Mouse (Mus musculus): ENCODE results near the gene Il27ra.

- no peak for TF ChIP-seq GATA1 (IDR thresholded peaks at IDR 0.05; ENCODE audit: borderline replicate concordance, low read length)
- TF ChIP-seq FLI1 (IDR thresholded peaks at IDR 0.05; ENCODE audit: low read length) = no peak
Observed at GRCm38 (mm10) chr8:84039050-84039449, 3.3 kb downstream of the Il27ra start.

Measured in megakaryocyte, embryonic 14.5 days (primary cell).